Mouse (Mus musculus): Measurements from ENCODE around the gene Psmb9. TPM values are rescaled to one million over a fixed set of nuclear protein-coding genes. Genes with fewer than 3 reads are reported as not detected.
A peak's percentile ranks its signal among the peaks of the same experiment; 100 is the strongest.

Psmb9 gene
- total and polyA plus RNA-seq, 3 experiments, result 6.9 to 20.5 (median 13.5) TPM

DNA sequence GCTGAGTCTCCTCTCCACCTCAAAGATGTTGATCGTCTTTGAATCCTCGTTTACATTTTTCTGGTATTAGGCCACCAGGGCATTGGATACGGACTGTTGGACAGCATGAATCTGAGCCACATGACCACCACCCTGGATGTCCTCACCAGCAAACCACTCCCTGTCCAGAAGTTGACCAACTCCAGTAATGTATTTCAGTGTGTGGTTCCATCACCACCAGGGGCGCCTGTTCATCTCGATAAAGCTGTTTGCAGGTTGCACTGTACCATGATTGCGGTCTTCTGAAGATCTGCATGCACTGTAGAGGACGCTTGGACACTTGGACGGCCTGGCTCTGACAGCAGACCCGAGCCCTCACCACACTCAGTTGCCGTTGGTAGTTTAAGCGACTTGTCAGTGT, 54.3 kb downstream of the Psmb9 start:
- intact Hi-C loops (cut with DNase I), result no loop called here
- TF ChIP-seq POLR2A (IDR thresholded peaks at IDR 0.05; ENCODE audit: insufficient read depth, low read depth, low read length) (no peak), EP300 (IDR thresholded peaks at IDR 0.05; ENCODE audit: insufficient read depth, low read depth, low read length) (no peak), CTCF (IDR thresholded peaks at IDR 0.05) (peak; percentile 21)
- Histone ChIP-seq H3K27ac (no peak overlapping the region), H3K9ac (ENCODE audit: low read depth, low read length) (no peak overlapping the region), H3K36me3 (ENCODE audit: control insufficient read depth, insufficient read depth, low read length) (no peaks in the 10 kb centered on the region), H3K4me1 (ENCODE audit: control insufficient read depth, insufficient read depth, low read length) (peaks cover 5% of the 10 kb centered on the region), H3K27me3 (ENCODE audit: control insufficient read depth, insufficient read depth, low read length) (no peaks in the 10 kb centered on the region), H3K79me2 (replicated peaks; ENCODE audit: control insufficient read depth, insufficient read depth, low read length) (no peaks in the 10 kb centered on the region), H3K4me3 (no peak overlapping the region)
- DNase-seq, result no peak
- WGBS, result 73% methylated on average over 11 of the region's 11 CpGs

Other genes with a start within 250 kb of the Psmb9 start
- 10 to 100 TPM; 77.7 to 81.0 TPM for gene Pfdn6, start 247.4 kb downstream of the Psmb9 start, total RNA-seq (2021)
- gene Pfdn6, start 247.4 kb downstream of the Psmb9 start, polyA plus RNA-seq (2012; rRNA removed), result 28.0 and 29.6 TPM in 2 replicates
- gene Wdr46, start 247.1 kb downstream of the Psmb9 start, total RNA-seq (2021), result 10 to 100 TPM in 1 of 2 experiments, 1 to 10 TPM in 1; 8.8 to 10.0 TPM
- gene Wdr46, start 247.1 kb downstream of the Psmb9 start, polyA plus RNA-seq (2012; rRNA removed), result 8.7 and 9.1 TPM in 2 replicates
- gene B3galt4, start 236.3 kb downstream of the Psmb9 start, total RNA-seq (2021), result 1 to 10 TPM; 1.8 to 1.9 TPM
- 2.4 and 3.4 TPM in 2 replicates for gene B3galt4, start 236.3 kb downstream of the Psmb9 start, polyA plus RNA-seq (2012; rRNA removed)
- gene Vps52, start 232.0 kb downstream of the Psmb9 start, total RNA-seq (2021), result 10 to 100 TPM; 38.1 to 39.1 TPM
- 47.8 and 56.4 TPM in 2 replicates for gene Vps52, start 232.0 kb downstream of the Psmb9 start, polyA plus RNA-seq (2012; rRNA removed)
- 100 to 1,000 TPM; 364 to 420 TPM for gene Rps18, start 231.8 kb downstream of the Psmb9 start, total RNA-seq (2021)
- gene Rps18, start 231.8 kb downstream of the Psmb9 start, polyA plus RNA-seq (2012; rRNA removed), result 180 and 194 TPM in 2 replicates
- 100 to 1,000 TPM; 103 to 117 TPM for gene H2-K1, start 187.4 kb downstream of the Psmb9 start, total RNA-seq (2021)
- gene H2-K1, start 187.4 kb downstream of the Psmb9 start, polyA plus RNA-seq (2012; rRNA removed), result 655 and 1,075 TPM in 2 replicates
- 10 to 100 TPM; 13.0 to 13.1 TPM for gene Ring1, start 163.1 kb downstream of the Psmb9 start, total RNA-seq (2021)
- 18.6 and 20.8 TPM in 2 replicates for gene Ring1, start 163.1 kb downstream of the Psmb9 start, polyA plus RNA-seq (2012; rRNA removed)
- gene H2-Ke6, start 159.7 kb downstream of the Psmb9 start, total RNA-seq (2021), result 100 to 1,000 TPM; 112 to 138 TPM
- 87.0 and 91.6 TPM in 2 replicates for gene H2-Ke6, start 159.7 kb downstream of the Psmb9 start, polyA plus RNA-seq (2012; rRNA removed)
- 10 to 100 TPM; 76.0 to 79.8 TPM for gene Slc39a7, start 156.1 kb downstream of the Psmb9 start, total RNA-seq (2021)
- 64.0 and 72.5 TPM in 2 replicates for gene Slc39a7, start 156.1 kb downstream of the Psmb9 start, polyA plus RNA-seq (2012; rRNA removed)
- 10 to 100 TPM; 39.1 to 42.4 TPM for gene Rxrb, start 156.0 kb downstream of the Psmb9 start, total RNA-seq (2021)
- 38.8 and 41.3 TPM in 2 replicates for gene Rxrb, start 156.0 kb downstream of the Psmb9 start, polyA plus RNA-seq (2012; rRNA removed)
- gene Col11a2, start 148.3 kb downstream of the Psmb9 start, total RNA-seq (2021), result 1 to 10 TPM in 1 of 2 experiments, under 1 TPM in 1; 0.89 to 1.8 TPM
- 0.98 and 1.7 TPM in 2 replicates for gene Col11a2, start 148.3 kb downstream of the Psmb9 start, polyA plus RNA-seq (2012; rRNA removed)
- gene H2-Oa, start 95.4 kb downstream of the Psmb9 start, total RNA-seq (2021), result under 1 TPM; 0.20 to 0.29 TPM
- 0.79 and 3.2 TPM in 2 replicates for gene H2-Oa, start 95.4 kb downstream of the Psmb9 start, polyA plus RNA-seq (2012; rRNA removed)
- 1 to 10 TPM; 4.0 to 7.5 TPM for gene H2-DMa, start 68.2 kb downstream of the Psmb9 start, total RNA-seq (2021)
- gene H2-DMa, start 68.2 kb downstream of the Psmb9 start, polyA plus RNA-seq (2012; rRNA removed), result 12.2 and 21.3 TPM in 2 replicates
- gene Brd2, start 65.1 kb downstream of the Psmb9 start, total RNA-seq (2021), result 10 to 100 TPM; 67.6 to 71.1 TPM
- gene Brd2, start 65.1 kb downstream of the Psmb9 start, polyA plus RNA-seq (2012; rRNA removed), result 78.9 and 118 TPM in 2 replicates
- gene H2-DMb2, start 44.5 kb downstream of the Psmb9 start, total RNA-seq (2021), result 1 to 10 TPM; 2.1 to 2.3 TPM
- gene H2-DMb2, start 44.5 kb downstream of the Psmb9 start, polyA plus RNA-seq (2012; rRNA removed), result 2.3 and 7.6 TPM in 2 replicates
- 1 to 10 TPM; 1.6 to 2.2 TPM for gene H2-DMb1, start 34.7 kb downstream of the Psmb9 start, total RNA-seq (2021)
- gene H2-DMb1, start 34.7 kb downstream of the Psmb9 start, polyA plus RNA-seq (2012; rRNA removed), result 8.9 and 19.1 TPM in 2 replicates
- gene Tap1, start 211 bp downstream of the Psmb9 start, total RNA-seq (2021), result 1 to 10 TPM; 3.4 to 7.2 TPM
- gene Tap1, start 211 bp downstream of the Psmb9 start, polyA plus RNA-seq (2012; rRNA removed), result 10.9 and 11.7 TPM in 2 replicates
- gene Psmb8, start 10.0 kb upstream of the Psmb9 start, total RNA-seq (2021), result 10 to 100 TPM; 12.3 to 18.9 TPM
- 33.5 and 44.2 TPM in 2 replicates for gene Psmb8, start 10.0 kb upstream of the Psmb9 start, polyA plus RNA-seq (2012; rRNA removed)
- 10 to 100 TPM; 26.1 to 31.2 TPM for gene Tap2, start 15.8 kb upstream of the Psmb9 start, total RNA-seq (2021)
- gene Tap2, start 15.8 kb upstream of the Psmb9 start, polyA plus RNA-seq (2012; rRNA removed), result 25.0 and 26.5 TPM in 2 replicates
- 1 to 10 TPM in 1 of 2 experiments, under 1 TPM in 1; 0.55 to 1.0 TPM for gene H2-Ob, start 51.1 kb upstream of the Psmb9 start, total RNA-seq (2021)
- gene H2-Ob, start 51.1 kb upstream of the Psmb9 start, polyA plus RNA-seq (2012; rRNA removed), result 3.5 and 6.2 TPM in 2 replicates
- gene H2-Ab1, start 69.9 kb upstream of the Psmb9 start, total RNA-seq (2021), result 10 to 100 TPM; 21.1 to 25.7 TPM
- gene H2-Ab1, start 69.9 kb upstream of the Psmb9 start, polyA plus RNA-seq (2012; rRNA removed), result 114 and 190 TPM in 2 replicates
- 10 to 100 TPM; 26.8 to 38.4 TPM for gene H2-Aa, start 100.1 kb upstream of the Psmb9 start, total RNA-seq (2021)
- 99.0 and 141 TPM in 2 replicates for gene H2-Aa, start 100.1 kb upstream of the Psmb9 start, polyA plus RNA-seq (2012; rRNA removed)
- gene H2-Eb1, start 118.1 kb upstream of the Psmb9 start, total RNA-seq (2021), result 10 to 100 TPM; 28.9 to 36.5 TPM
- gene H2-Eb1, start 118.1 kb upstream of the Psmb9 start, polyA plus RNA-seq (2012; rRNA removed), result 49.5 and 74.4 TPM in 2 replicates
- not detected for gene H2-Eb2, start 137.9 kb upstream of the Psmb9 start, total RNA-seq (2021)
- gene H2-Eb2, start 137.9 kb upstream of the Psmb9 start, polyA plus RNA-seq (2012; rRNA removed), result 0.09 and 0.33 TPM in 2 replicates
- under 1 TPM; 0.41 to 0.44 TPM for gene Btnl2, start 167.1 kb upstream of the Psmb9 start, total RNA-seq (2021)
- 0.26 and 0.31 TPM in 2 replicates for gene Btnl2, start 167.1 kb upstream of the Psmb9 start, polyA plus RNA-seq (2012; rRNA removed)
- gene Btnl1, start 189.4 kb upstream of the Psmb9 start, total RNA-seq (2021), result not detected
- gene Btnl1, start 189.4 kb upstream of the Psmb9 start, polyA plus RNA-seq (2012; rRNA removed), result not detected in 2 replicates
- gene BC051142, start 211.1 kb upstream of the Psmb9 start, total RNA-seq (2021), result not detected
- 0.94 and 1.1 TPM in 2 replicates for gene BC051142, start 211.1 kb upstream of the Psmb9 start, polyA plus RNA-seq (2012; rRNA removed)